Comparison of ENCODE assay signal across 12 mouse cellular contexts in genomic region chr4:110916565-110916964, GRCm38 (mm10).
DNase-seq lines count a peak whose midpoint lies in the region; ATAC-seq and TF ChIP-seq lines count a peak whose summit lies in the region.
"Had no signal": no experiment of that assay in that cellular context is flagged by ENCODE, and none has a peak within 500 bp of the region (broad histone marks: within the 10 kb centered on the region; RNA-seq: fewer than 3 reads in every experiment).

No protein-coding gene starts in this region.

- ATAC-seq in cerebellum, adult (ENCODE audit: insufficient number of reproducible peaks, low FRiP score, low TSS enrichment) = no peak
- ATAC-seq: forebrain, embryonic 13.5 days; intestine, embryonic 16.5 days had no signal

- intact Hi-C loops in left cerebral cortex, postnatal 14 days (cut with DNase I) = no loop called here

- TF ChIP-seq CTCF in brain, embryonic 14.5 days (IDR thresholded peaks at IDR 0.05; ENCODE audit: borderline replicate concordance, extremely low read depth, insufficient read depth, insufficient read length) = no peak

- DNase-seq in cerebellum, postnatal 14 days = peak; percentile 1 to 2
- peak; percentile 28 for DNase-seq in brain, embryonic 14.5 days (ENCODE audit: low read depth)
- DNase-seq in layer of hippocampus, adult 18-20 months (ENCODE audit: low spot score in 2 of 2) = peak; percentile 88 to 94
- DNase-seq in left cerebral cortex, postnatal 14 days (ENCODE audit: low spot score in 2 of 2) = peak; percentile 66 to 78
- no peak for DNase-seq in urinary bladder, adult 18-20 months (ENCODE audit: low spot score in 2 of 2)
- DNase-seq in kidney, adult 11 months = no peak
- no peak for DNase-seq in urinary bladder, adult 2 months (ENCODE audit: low spot score)
- DNase-seq: adrenal gland, adult 8-10 months; cerebellum, adult 8-10 months had no signal

- TF ChIP-seq POLR2A in brain, embryonic 14.5 days (IDR thresholded peaks at IDR 0.05; ENCODE audit: borderline replicate concordance, extremely low read depth, insufficient read depth, insufficient read length, poor library complexity, severe bottlenecking) = no peak

Comparison
In these comparisons a context has a peak if more than half of its experiments do, and no peak if none do; other contexts are left out.
1. DNase-seq: peak in cerebellum, postnatal 14 days (2 of 2), brain, embryonic 14.5 days (single experiment), layer of hippocampus, adult 18-20 months (2 of 2) and left cerebral cortex, postnatal 14 days (2 of 2); none in urinary bladder, adult 18-20 months (0 of 2), kidney, adult 11 months (single experiment) and urinary bladder, adult 2 months (single experiment).